Mouse (Mus musculus): ENCODE results near the gene Mylk. TPM values are rescaled to one million over a fixed set of nuclear protein-coding genes. Genes with fewer than 3 reads are reported as not detected.

Gene Mylk
- polyA plus RNA-seq, 1 experiment = not detected

GRCm38 (mm10) chr16:34880815-34881214 is 135.8 kb downstream of the Mylk start:
- H3K4me3 ChIP-seq (ENCODE audit: insufficient read depth, low read depth, low read length) = no peak overlapping the region
- no peak overlapping the region for H3K27ac ChIP-seq (ENCODE audit: insufficient read depth, low read depth, low read length)
- 78% methylated on average over 4 of the region's 4 CpGs for WGBS
- H3K4me1 ChIP-seq (ENCODE audit: control insufficient read depth, insufficient read depth, low read length) = no peaks in the 10 kb centered on the region; the same call in 1 of the 2 replicates
- no peak for TF ChIP-seq POLR2A (IDR thresholded peaks at IDR 0.05; ENCODE audit: insufficient read depth, low read depth, low read length)
- no peak for TF ChIP-seq CTCF (IDR thresholded peaks at IDR 0.05; ENCODE audit: insufficient read depth, low read depth, low read length)

GRCm38 (mm10) chr16:34887037-34887436 is 142.0 kb downstream of the Mylk start:
- no peaks in the 10 kb centered on the region for H3K4me1 ChIP-seq (ENCODE audit: control insufficient read depth, insufficient read depth, low read length)
- TF ChIP-seq POLR2A (IDR thresholded peaks at IDR 0.05; ENCODE audit: insufficient read depth, low read depth, low read length) (no peak), CTCF (IDR thresholded peaks at IDR 0.05; ENCODE audit: insufficient read depth, low read depth, low read length) (no peak)
- WGBS = 91% methylated on average over 1 of the region's 1 CpGs
- no peak overlapping the region for H3K4me3 ChIP-seq (ENCODE audit: insufficient read depth, low read depth, low read length)
- H3K27ac ChIP-seq (ENCODE audit: insufficient read depth, low read depth, low read length) = no peak overlapping the region

- Histone ChIP-seq H3K4me1 (ENCODE audit: control insufficient read depth, insufficient read depth, low read length) (no peaks in the 10 kb centered on the region), H3K27ac (ENCODE audit: insufficient read depth, low read depth, low read length) (no peak overlapping the region), H3K4me3 (ENCODE audit: insufficient read depth, low read depth, low read length) (no peak overlapping the region)
- no peak for TF ChIP-seq POLR2A (IDR thresholded peaks at IDR 0.05; ENCODE audit: insufficient read depth, low read depth, low read length)
- no peak for TF ChIP-seq CTCF (IDR thresholded peaks at IDR 0.05; ENCODE audit: insufficient read depth, low read depth, low read length)
- 89% methylated on average over 3 of the region's 3 CpGs for WGBS
Measured at GRCm38 (mm10) chr16:34894016-34894415, 149.0 kb downstream of the Mylk start.

GRCm38 (mm10) chr16:34895916-34896315 is 150.9 kb downstream of the Mylk start:
- no peak overlapping the region for H3K27ac ChIP-seq (ENCODE audit: insufficient read depth, low read depth, low read length)
- no peaks in the 10 kb centered on the region for H3K4me1 ChIP-seq (ENCODE audit: control insufficient read depth, insufficient read depth, low read length)
- no peak overlapping the region for H3K4me3 ChIP-seq (ENCODE audit: insufficient read depth, low read depth, low read length)
- TF ChIP-seq CTCF (IDR thresholded peaks at IDR 0.05; ENCODE audit: insufficient read depth, low read depth, low read length) (no peak), POLR2A (IDR thresholded peaks at IDR 0.05; ENCODE audit: insufficient read depth, low read depth, low read length) (no peak)
- 93% methylated on average over 10 of the region's 10 CpGs for WGBS

- Histone ChIP-seq H3K4me3 (ENCODE audit: insufficient read depth, low read depth, low read length) (no peak overlapping the region), H3K4me1 (ENCODE audit: control insufficient read depth, insufficient read depth, low read length) (no peaks in the 10 kb centered on the region), H3K27ac (ENCODE audit: insufficient read depth, low read depth, low read length) (no peak overlapping the region)
- no peak for TF ChIP-seq POLR2A (IDR thresholded peaks at IDR 0.05; ENCODE audit: insufficient read depth, low read depth, low read length)
- TF ChIP-seq CTCF (IDR thresholded peaks at IDR 0.05; ENCODE audit: insufficient read depth, low read depth, low read length) = no peak
- WGBS = 60% methylated on average over 3 of the region's 3 CpGs
Measured at GRCm38 (mm10) chr16:34896996-34897395, 152.0 kb downstream of the Mylk start.

GRCm38 (mm10) chr16:34898057-34898789 is 153.2 kb downstream of the Mylk start:
- WGBS = 87% methylated on average over 7 of the region's 7 CpGs
- H3K4me3 ChIP-seq (ENCODE audit: insufficient read depth, low read depth, low read length) = no peak overlapping the region
- H3K4me1 ChIP-seq (ENCODE audit: control insufficient read depth, insufficient read depth, low read length) = no peaks in the 10 kb centered on the region
- no peak for TF ChIP-seq CTCF (IDR thresholded peaks at IDR 0.05; ENCODE audit: insufficient read depth, low read depth, low read length)
- TF ChIP-seq POLR2A (IDR thresholded peaks at IDR 0.05; ENCODE audit: insufficient read depth, low read depth, low read length) = no peak
- H3K27ac ChIP-seq (ENCODE audit: insufficient read depth, low read depth, low read length) = no peak overlapping the region

- no peak overlapping the region for H3K4me3 ChIP-seq (ENCODE audit: insufficient read depth, low read depth, low read length)
- 63% methylated on average over 11 of the region's 11 CpGs for WGBS
- H3K4me1 ChIP-seq (ENCODE audit: control insufficient read depth, insufficient read depth, low read length) = no peaks in the 10 kb centered on the region
- H3K27ac ChIP-seq (ENCODE audit: insufficient read depth, low read depth, low read length) = no peak overlapping the region
- TF ChIP-seq CTCF (IDR thresholded peaks at IDR 0.05; ENCODE audit: insufficient read depth, low read depth, low read length) (no peak), POLR2A (IDR thresholded peaks at IDR 0.05; ENCODE audit: insufficient read depth, low read depth, low read length) (no peak)
Measured at GRCm38 (mm10) chr16:34899071-34899808, 154.2 kb downstream of the Mylk start.

GRCm38 (mm10) chr16:34899997-34900396 is 155.0 kb downstream of the Mylk start:
- Histone ChIP-seq H3K4me1 (ENCODE audit: control insufficient read depth, insufficient read depth, low read length) (no peaks in the 10 kb centered on the region), H3K27ac (ENCODE audit: insufficient read depth, low read depth, low read length) (no peak overlapping the region), H3K4me3 (ENCODE audit: insufficient read depth, low read depth, low read length) (no peak overlapping the region)
- WGBS = 59% methylated on average over 5 of the region's 5 CpGs
- TF ChIP-seq POLR2A (IDR thresholded peaks at IDR 0.05; ENCODE audit: insufficient read depth, low read depth, low read length) (no peak), CTCF (IDR thresholded peaks at IDR 0.05; ENCODE audit: insufficient read depth, low read depth, low read length) (no peak)

- no peaks in the 10 kb centered on the region for H3K4me1 ChIP-seq (ENCODE audit: control insufficient read depth, insufficient read depth, low read length)
- H3K27ac ChIP-seq (ENCODE audit: insufficient read depth, low read depth, low read length) = no peak overlapping the region
- 95% methylated on average over 5 of the region's 5 CpGs for WGBS
- no peak for TF ChIP-seq CTCF (IDR thresholded peaks at IDR 0.05; ENCODE audit: insufficient read depth, low read depth, low read length)
- TF ChIP-seq POLR2A (IDR thresholded peaks at IDR 0.05; ENCODE audit: insufficient read depth, low read depth, low read length) = no peak
- H3K4me3 ChIP-seq (ENCODE audit: insufficient read depth, low read depth, low read length) = no peak overlapping the region
Measured at GRCm38 (mm10) chr16:34900471-34900870, 155.5 kb downstream of the Mylk start.
